Mouse (Mus musculus): ENCODE results near the gene Armh3. TPM values are rescaled to one million over a fixed set of nuclear protein-coding genes. Genes with fewer than 3 reads are reported as not detected.

Armh3 gene
- total and polyA plus RNA-seq, 3 experiments: 4.1 to 10.8 TPM; not detected in 1

DNA sequence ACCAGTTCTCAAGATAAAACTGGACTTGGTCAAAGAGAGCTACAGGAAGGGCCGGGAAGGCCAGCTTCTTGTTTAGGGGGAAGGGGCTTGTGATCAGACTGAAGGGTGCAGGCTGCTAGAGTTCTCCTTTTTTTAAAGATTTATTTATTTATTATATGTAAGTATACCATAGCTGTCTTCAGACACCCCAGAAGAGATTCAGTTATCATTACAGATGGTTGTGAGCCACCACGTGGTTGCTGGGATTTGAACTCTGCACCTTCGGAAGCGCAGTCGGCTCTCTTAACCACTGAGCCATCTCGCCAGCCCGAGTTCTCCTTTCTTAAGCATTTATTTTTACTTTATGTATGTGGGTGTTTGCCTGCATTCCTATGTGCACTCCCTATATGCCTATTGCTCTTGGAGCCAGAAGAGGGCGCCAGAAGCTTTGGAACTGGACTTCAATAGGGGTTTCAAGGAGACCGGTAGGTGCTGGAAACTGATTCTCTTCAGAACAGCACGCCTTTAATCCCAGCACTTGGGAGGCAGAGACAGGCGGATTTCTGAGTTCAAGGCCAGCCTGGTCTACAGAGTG, 30.5 kb upstream of the Armh3 start:
- peak; percentile 69 for TF ChIP-seq MAX (IDR thresholded peaks at IDR 0.05; ENCODE audit: low read length)
- peak; percentile 60 for TF ChIP-seq SIN3A (IDR thresholded peaks at IDR 0.05; ENCODE audit: low read length)
- TF ChIP-seq JUND (IDR thresholded peaks at IDR 0.05; ENCODE audit: low read depth, low read length): no peak
- TF ChIP-seq MEF2A (IDR thresholded peaks at IDR 0.05; ENCODE audit: extremely low read depth, insufficient replicate concordance, low read depth, low read length, poor library complexity, severe bottlenecking): no peak
- peak; percentile 70 to 79 (median 74) for TF ChIP-seq CTCF (IDR thresholded peaks at IDR 0.05 in 2 of 3, conservative IDR thresholded peaks at IDR 0.05 in 1 of 3; ENCODE audit: control insufficient read depth in 1 of 3, insufficient read depth in 1 of 3, low read depth in 2 of 3, low read length in 3 of 3, poor library complexity in 1 of 3, severe bottlenecking in 1 of 3)
- no peak for TF ChIP-seq USF1 (IDR thresholded peaks at IDR 0.05; ENCODE audit: low read depth, low read length)
- peak; percentile 62 for TF ChIP-seq MAFK (IDR thresholded peaks at IDR 0.05; ENCODE audit: borderline replicate concordance, low read depth, low read length)
- peak; percentile 51; the same call in 1 of the 2 replicates for TF ChIP-seq HCFC1 (IDR thresholded peaks at IDR 0.05; ENCODE audit: low read depth, low read length)
- peak; percentile 98 for TF ChIP-seq TBP (IDR thresholded peaks at IDR 0.05; ENCODE audit: low read depth, low read length)
- TF ChIP-seq POLR2A (IDR thresholded peaks at IDR 0.05; ENCODE audit: control insufficient read depth in 1 of 2, insufficient read depth in 1 of 2, low read depth in 1 of 2, low read length in 2 of 2, poor library complexity in 1 of 2): no peak
- TF ChIP-seq SMC3 (IDR thresholded peaks at IDR 0.05; ENCODE audit: low read depth, low read length): peak; percentile 70
- no peak for TF ChIP-seq KAT2A (conservative IDR thresholded peaks at IDR 0.05; ENCODE audit: low read depth, low read length)
- no peak for TF ChIP-seq CHD1 (IDR thresholded peaks at IDR 0.05; ENCODE audit: low read depth, low read length)
- peak; percentile 43; the same call in 1 of the 2 replicates for TF ChIP-seq ELF1 (IDR thresholded peaks at IDR 0.05; ENCODE audit: low read depth, low read length)
- peak; percentile 73 for TF ChIP-seq ZC3H11A (IDR thresholded peaks at IDR 0.05; ENCODE audit: low read depth, low read length)
- no peak for TF ChIP-seq POLR2AphosphoS2 (IDR thresholded peaks at IDR 0.05; ENCODE audit: low read length)
- TF ChIP-seq RAD21 (IDR thresholded peaks at IDR 0.05; ENCODE audit: low read depth, low read length): peak; percentile 82
- TF ChIP-seq RCOR1 (IDR thresholded peaks at IDR 0.05; ENCODE audit: low read depth, low read length): peak; percentile 36; the same call in 1 of the 2 replicates
- TF ChIP-seq GABPA (IDR thresholded peaks at IDR 0.05; ENCODE audit: low read depth, low read length): no peak
- TF ChIP-seq MYC (IDR thresholded peaks at IDR 0.05; ENCODE audit: low read depth, low read length): peak; percentile 80
- peak; percentile 33; the same call in 1 of the 2 replicates for TF ChIP-seq TCF12 (IDR thresholded peaks at IDR 0.05; ENCODE audit: low read depth, low read length)
- TF ChIP-seq EP300 (IDR thresholded peaks at IDR 0.05; ENCODE audit: low read depth in 1 of 2, low read length in 2 of 2): no peak
- TF ChIP-seq NELFE (IDR thresholded peaks at IDR 0.05; ENCODE audit: low read depth, low read length): no peak
- TF ChIP-seq ETS1 (IDR thresholded peaks at IDR 0.05; ENCODE audit: low read depth, low read length): 0 out of 2 replicates have a peak, but pooled peaks have one; percentile 12
- peak; percentile 60; the same call in 1 of the 2 replicates for TF ChIP-seq MXI1 (IDR thresholded peaks at IDR 0.05; ENCODE audit: low read depth, low read length)
- TF ChIP-seq ZNF384 (IDR thresholded peaks at IDR 0.05; ENCODE audit: low read depth, low read length): no peak
- 0 out of 2 replicates have a peak, but pooled peaks have one; percentile 50 for TF ChIP-seq ZKSCAN1 (IDR thresholded peaks at IDR 0.05; ENCODE audit: low read depth, low read length)
- 0 out of 2 replicates have a peak, but pooled peaks have one; percentile 60 for TF ChIP-seq MAZ (IDR thresholded peaks at IDR 0.05; ENCODE audit: low read depth, low read length)
- no peak for TF ChIP-seq E2F4 (IDR thresholded peaks at IDR 0.05; ENCODE audit: borderline replicate concordance, low read depth, low read length)
- TF ChIP-seq ZMIZ1 (IDR thresholded peaks at IDR 0.05; ENCODE audit: low read depth, low read length): 0 out of 2 replicates have a peak, but pooled peaks have one; percentile 39
- H3K27ac ChIP-seq (ENCODE audit: control insufficient read depth, low read depth, low read length): no peak overlapping the region

More for the DNA sequence above, 30.5 kb upstream of the Armh3 start:
- Histone ChIP-seq H3K4me1 (ENCODE audit: control insufficient read depth in 1 of 2, insufficient read depth in 2 of 2, low read length in 2 of 2) (no peaks in the 10 kb centered on the region), H3K9me3 (replicated peaks; ENCODE audit: insufficient read depth, low read length) (no peaks in the 10 kb centered on the region), H3K79me2 (ENCODE audit: control insufficient read depth, insufficient read depth, low read length, poor library complexity) (no peaks in the 10 kb centered on the region; the same call in 1 of the 2 replicates), H3K4me3 (ENCODE audit: control insufficient read depth in 1 of 2, insufficient read depth in 1 of 2, low read depth in 2 of 2, low read length in 2 of 2) (no peak overlapping the region), H3K27me3 (ENCODE audit: control insufficient read depth in 1 of 2, insufficient read depth in 2 of 2, low read length in 2 of 2) (no peaks in the 10 kb centered on the region), H3K36me3 (ENCODE audit: control insufficient read depth in 1 of 2, insufficient read depth in 2 of 2, low read length in 2 of 2) (peaks cover 0 to 4% of the 10 kb centered on the region in 2 experiments; a peak in 2 of 4 replicates), H3K9ac (ENCODE audit: control insufficient read depth, low read depth, low read length, poor library complexity, severe bottlenecking) (no peak overlapping the region)
- DNase-seq (ENCODE audit: low read depth, low spot score): peak; percentile 92

Measured in MEL (cell line).